Mouse (Mus musculus) T-helper 17 cell (primary cell): ENCODE measurements around the gene Ttl.

Source experiments
- in situ Hi-C, 2 experiments: fragments of 300-600 bp; cut with MboI, MseI; formaldehyde crosslinking; loops; 1 replicate in 1 of 2; 2 replicates in 1 of 2; pipeline ENCODE4 v1.15.1; 2025; ENCODE audit warnings: high pct_unique_total_duplicates in 2 of 2

Gene Ttl

GRCm38 (mm10) chr2:129065437-129066282 is at the start of gene Ttl:
Gene Ttl (plus strand): TSS chr2:129065942.
- in situ Hi-C loops, result loop anchor here in 1 of 2 experiments (25.0 kb wide), 1 partner anchor 178 kb away; no protein-coding TSS in a partner anchor

GRCm38 (mm10) chr2:129020106-129020505 is 45.6 kb upstream of the Ttl start:
- in situ Hi-C loops, result loop anchor here in 1 of 2 experiments (5.0 kb wide), 1 partner anchor 38 kb away; no protein-coding TSS in a partner anchor

GRCm38 (mm10) chr2:129024820-129025219 is 40.9 kb upstream of the Ttl start:
- in situ Hi-C loops, result loop anchor here in 1 of 2 experiments (5.0 kb wide), 1 partner anchor 43 kb away; no protein-coding TSS in a partner anchor

DNA sequence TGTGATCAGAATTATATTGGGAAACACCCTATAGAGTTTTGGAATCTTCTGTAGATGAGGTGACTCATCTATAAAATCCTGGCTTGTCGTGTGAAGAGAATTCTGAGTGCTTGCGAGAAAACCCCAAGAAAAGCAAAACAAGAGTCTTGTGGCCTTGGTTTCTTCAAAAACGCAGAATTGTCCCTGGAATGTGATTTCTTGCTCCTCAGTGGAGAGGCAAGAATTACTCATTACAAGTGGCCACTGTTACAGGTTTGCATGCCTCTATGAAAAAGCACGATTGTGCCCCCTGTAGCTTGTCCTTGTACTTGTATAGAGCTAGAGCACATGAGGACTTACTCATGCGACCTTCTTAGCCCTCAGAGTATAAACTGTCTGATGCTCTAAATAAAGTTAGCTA is 30.4 kb upstream of the Ttl start:
- in situ Hi-C loops, result no loop called here

DNA sequence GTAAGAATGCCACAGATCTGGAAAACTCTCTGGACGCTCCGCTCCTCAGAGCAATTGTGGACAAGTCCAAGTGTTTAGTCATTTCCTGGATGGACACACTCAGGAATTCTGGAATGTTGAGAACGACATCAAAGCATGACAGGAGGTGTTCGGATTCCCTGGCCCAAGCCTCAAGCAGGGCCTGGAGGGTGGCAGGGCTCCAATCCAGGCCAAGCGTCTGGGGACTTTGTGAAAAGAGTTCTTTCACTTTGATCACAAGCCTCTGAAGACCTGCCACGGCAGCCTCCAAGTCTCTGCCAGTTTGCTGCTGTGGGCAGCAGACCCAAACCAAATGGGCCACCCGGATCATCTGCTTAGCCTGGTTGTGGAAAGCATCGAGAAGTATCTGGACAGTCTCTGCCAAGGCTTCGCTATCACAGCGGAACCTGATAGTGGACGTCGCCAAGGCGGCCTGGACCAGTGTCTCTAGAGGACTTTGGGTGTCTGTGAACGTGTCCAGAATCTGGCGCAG is 27.3 kb upstream of the Ttl start:
- in situ Hi-C loops, result no loop called here

GRCm38 (mm10) chr2:129038937-129039631 is 26.7 kb upstream of the Ttl start:
- in situ Hi-C loops, result no loop called here

DNA sequence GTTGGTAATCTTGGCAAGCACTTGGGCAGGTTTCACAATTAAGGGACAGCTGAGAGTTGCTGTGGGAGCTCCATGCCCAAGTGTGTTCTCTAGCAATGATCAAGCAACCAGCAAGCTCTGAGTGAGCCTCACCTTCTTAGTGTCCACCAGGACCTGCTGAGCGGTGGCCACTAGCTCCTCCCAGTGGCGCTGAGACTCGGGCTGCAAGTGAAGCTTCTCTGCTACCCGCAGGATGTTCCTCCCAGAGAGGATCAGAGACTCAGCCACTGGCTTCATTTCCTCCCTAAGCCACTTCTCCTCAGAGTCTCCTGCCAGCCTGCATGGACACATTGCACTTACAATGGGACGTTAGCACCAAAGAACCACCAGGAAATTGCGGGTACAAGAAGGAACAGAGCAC is 25.2 kb upstream of the Ttl start:
- in situ Hi-C loops, result loop anchor here in 1 of 2 experiments (10.0 kb wide), 1 partner anchor 316 kb away; no protein-coding TSS in a partner anchor

DNA sequence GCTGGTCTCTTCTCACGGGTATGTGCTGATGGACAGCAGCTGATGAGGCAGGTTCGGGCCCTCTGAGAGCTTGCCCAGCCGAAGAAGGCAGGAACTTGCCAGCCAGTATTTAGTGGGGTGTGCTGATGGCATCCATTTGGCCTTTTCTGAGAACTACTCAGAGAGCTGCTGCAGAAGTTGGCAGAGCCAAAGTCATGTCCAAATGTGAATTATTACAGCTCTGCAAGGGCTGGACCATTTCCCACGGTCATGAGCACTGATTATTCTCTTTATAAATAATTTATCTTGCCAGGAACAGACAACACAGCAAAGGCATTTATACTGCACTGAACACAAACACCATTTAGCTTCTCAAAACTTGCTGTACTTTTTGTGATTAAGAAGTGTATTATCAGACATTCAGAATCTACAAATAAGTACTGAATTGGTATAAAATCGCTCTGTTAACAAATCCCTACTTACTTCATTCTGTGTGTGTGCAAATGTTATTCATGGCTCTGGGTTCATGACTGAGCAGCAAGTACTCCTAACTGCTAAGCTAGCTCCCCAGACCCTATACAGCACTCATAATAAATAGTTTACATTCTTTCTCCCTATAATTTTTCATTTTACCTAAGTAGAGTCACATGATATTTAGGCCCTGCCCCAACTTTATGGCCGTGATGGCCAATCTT is 19.4 kb upstream of the Ttl start:
- in situ Hi-C loops, result loop anchor here in 1 of 2 experiments (10.0 kb wide), 1 partner anchor 322 kb away; no protein-coding TSS in a partner anchor

- in situ Hi-C loops, result loop anchor here in 1 of 2 experiments (10.0 kb wide), 1 partner anchor 322 kb away; no protein-coding TSS in a partner anchor
Measured at GRCm38 (mm10) chr2:129046846-129047196, 18.9 kb upstream of the Ttl start.

- in situ Hi-C loops, result loop anchor here in 1 of 2 experiments (10.0 kb wide), 1 partner anchor 323 kb away; no protein-coding TSS in a partner anchor
Measured at GRCm38 (mm10) chr2:129047811-129048210, 17.9 kb upstream of the Ttl start, which contains the start of gene Vinac1. Gene Vinac1 (minus strand): TSS chr2:129048172.

DNA sequence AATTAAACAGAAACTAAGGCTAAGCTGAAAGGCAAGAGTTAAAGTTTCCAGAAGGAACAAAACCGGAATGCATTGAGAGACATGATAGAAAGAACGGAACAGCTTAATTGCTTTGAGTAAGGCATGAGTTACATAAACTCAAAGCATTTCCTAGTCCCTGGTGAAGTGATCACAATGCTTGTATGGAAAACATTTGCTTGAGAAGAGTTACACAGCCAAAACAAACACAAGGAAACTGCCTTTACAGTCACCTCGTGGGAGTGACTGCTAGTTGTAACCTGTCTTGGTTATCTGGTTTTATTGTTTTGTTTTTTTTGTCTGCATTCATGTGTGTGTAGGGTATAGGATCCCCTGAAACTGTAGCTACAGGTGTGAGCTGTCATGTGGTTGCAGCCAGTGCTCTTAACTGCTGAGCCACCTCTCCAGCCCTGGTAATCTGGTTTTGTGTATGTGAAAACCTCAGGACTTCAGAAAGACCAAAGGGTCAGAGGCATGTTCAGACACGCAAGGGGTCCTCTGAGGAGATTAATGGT is 13.2 kb upstream of the Ttl start:
- in situ Hi-C loops, result loop anchor here in 1 of 2 experiments (25.0 kb wide), 1 partner anchor 165 kb away; no protein-coding TSS in a partner anchor

- in situ Hi-C loops, result loop anchor here (5.0 to 25.0 kb wide), 2 partner anchors 108 to 168 kb away; no protein-coding TSS in a partner anchor
Measured at GRCm38 (mm10) chr2:129055741-129056140, 10.0 kb upstream of the Ttl start.

DNA sequence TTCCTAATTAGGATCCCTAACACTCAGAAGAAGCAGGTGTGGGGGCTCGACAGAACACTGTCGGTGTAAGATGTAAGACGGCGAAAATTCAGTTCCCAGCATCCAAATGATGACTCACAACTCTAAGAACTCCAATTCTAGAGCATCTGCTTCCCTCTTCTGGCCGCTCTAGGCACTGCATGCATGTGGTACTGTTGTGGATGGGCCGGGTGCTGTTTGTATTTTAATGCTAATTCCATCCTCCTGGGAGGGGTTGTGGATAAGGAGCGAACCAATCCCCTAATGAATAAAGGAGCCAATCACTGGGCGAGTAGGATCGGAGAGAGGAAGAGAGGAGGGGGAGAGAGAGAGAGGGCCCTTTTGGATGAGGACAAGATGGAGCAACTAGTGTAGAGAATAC is 9.1 kb upstream of the Ttl start:
- in situ Hi-C loops, result loop anchor here (5.0 to 25.0 kb wide), 2 partner anchors 109 to 169 kb away; no protein-coding TSS in a partner anchor

DNA sequence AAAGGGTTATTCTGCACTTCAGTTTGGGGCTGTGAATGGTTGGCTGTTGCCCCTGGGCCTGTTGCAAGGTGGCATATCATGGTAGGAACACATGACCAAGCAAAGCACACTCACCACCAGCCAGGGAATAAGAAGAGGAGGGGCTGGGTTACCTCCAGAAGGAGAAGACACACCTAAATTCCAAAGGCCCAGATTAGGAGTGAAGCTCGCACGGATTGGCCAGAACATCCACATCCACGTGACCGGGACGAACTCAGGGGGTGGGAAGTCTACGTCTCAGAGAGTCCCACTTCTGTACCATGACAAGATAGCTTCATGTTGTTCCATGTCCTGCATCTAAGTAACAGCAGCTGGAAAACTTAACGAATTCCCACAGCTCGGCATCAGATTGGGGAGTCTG is 8.5 kb upstream of the Ttl start:
- in situ Hi-C loops, result loop anchor here (5.0 to 25.0 kb wide), 2 partner anchors 110 to 170 kb away; no protein-coding TSS in a partner anchor

DNA sequence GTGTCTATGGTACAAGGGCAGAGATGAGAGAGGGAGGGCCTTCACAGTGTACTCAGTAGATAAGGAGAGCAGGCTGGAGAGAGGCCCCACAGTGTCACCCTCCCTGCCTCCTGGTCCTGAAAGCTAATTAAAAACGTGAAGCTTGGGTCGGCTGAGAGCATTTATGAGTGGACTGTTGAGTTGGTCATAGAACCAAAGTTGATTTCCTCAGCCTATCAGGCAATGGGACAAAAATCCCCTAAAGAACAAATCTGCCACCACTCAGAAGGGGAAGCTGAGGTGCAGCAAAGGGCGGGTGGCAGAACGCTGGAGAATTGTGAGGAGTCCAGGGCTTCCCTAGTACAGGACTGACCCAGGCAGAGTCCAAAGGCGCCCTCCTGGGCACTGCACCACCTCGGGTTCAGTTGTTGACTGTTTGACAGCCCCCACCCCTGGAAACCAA is 7.8 kb upstream of the Ttl start:
- in situ Hi-C loops, result loop anchor here (5.0 to 25.0 kb wide), 2 partner anchors 111 to 171 kb away; no protein-coding TSS in a partner anchor

GRCm38 (mm10) chr2:129061456-129062059 is 4.2 kb upstream of the Ttl start:
- in situ Hi-C loops, result loop anchor here in 1 of 2 experiments (25.0 kb wide), 1 partner anchor 174 kb away; no protein-coding TSS in a partner anchor

- in situ Hi-C loops, result loop anchor here in 1 of 2 experiments (25.0 kb wide), 1 partner anchor 179 kb away; no protein-coding TSS in a partner anchor
Measured at GRCm38 (mm10) chr2:129066326-129066725, 584 bp downstream of the Ttl start.

GRCm38 (mm10) chr2:129070296-129070695 is 4.6 kb downstream of the Ttl start:
- in situ Hi-C loops, result loop anchor here in 1 of 2 experiments (5.0 to 25.0 kb wide), 2 partner anchors 88 to 183 kb away; no protein-coding TSS in a partner anchor

DNA sequence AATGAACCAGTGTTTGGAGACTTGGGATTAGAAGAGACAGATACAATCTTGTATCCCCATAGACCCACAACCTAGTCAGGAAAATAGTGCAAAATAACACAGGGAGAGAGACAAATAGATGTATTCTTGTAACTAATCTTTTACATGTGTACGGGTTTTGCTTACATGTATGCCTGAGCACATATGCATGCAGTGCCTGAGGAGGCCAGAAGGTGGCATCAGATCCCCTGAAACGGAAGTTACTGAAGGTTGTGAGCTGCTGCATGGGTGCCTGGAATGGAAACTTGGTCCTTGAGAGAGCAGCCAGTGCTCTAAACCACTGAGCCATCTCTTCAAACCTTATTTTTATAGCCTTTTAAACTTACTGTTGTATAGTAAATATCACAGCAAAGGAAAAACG is 12.6 kb downstream of the Ttl start:
- in situ Hi-C loops, result no loop called here

DNA sequence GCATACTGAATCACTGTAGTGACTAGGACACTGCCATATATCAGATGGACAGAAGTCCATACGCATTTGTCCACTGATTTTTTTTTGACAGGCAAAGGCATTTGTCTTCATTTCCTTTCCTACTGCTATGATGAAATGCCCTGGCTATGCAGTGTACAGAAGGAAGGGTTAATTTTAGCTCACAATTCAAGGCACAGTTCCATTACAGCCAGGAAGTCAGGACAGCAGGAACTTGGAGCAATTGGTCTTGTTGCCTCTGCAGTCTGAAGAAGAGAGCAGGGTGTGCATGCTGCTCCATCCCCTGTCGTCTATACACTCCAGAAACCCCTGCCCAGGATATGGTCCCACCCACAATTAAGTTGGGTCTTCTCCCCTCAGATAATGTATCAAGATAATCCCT is 13.5 kb downstream of the Ttl start:
- in situ Hi-C loops, result no loop called here
